Mouse (Mus musculus) myocyte (in vitro differentiated cells): ENCODE results near the gene Gm20388. TPM values are rescaled to one million over a fixed set of nuclear protein-coding genes. Genes with fewer than 3 reads are reported as not detected.

ENCODE experiments used
- H3K27me3 ChIP-seq: one replicate; pipeline ENCODE4 v1.6.1; 2011; ENCODE audit not compliant: control insufficient read depth, insufficient read depth, insufficient read length
- H3K36me3 ChIP-seq: one replicate; pipeline ENCODE4 v1.6.1; 2011; ENCODE audit not compliant: control insufficient read depth, insufficient read depth
- H3K4me2 ChIP-seq: one replicate; pipeline ENCODE4 v1.6.1; 2011; ENCODE audit warnings: low read depth, control low read depth
- H3K4me3 ChIP-seq: one replicate; pipeline ENCODE4 v1.5.1; 2011; ENCODE audit warnings: mild to moderate bottlenecking, control low read depth, moderate library complexity
- H3K79me2 ChIP-seq: one replicate; pipeline ENCODE4 v1.6.1; 2011; ENCODE audit not compliant: control insufficient read depth, insufficient read depth
- H3ac ChIP-seq: one replicate; pipeline ENCODE4 v1.6.1; 2011; ENCODE audit not compliant: control insufficient read depth, insufficient read length
- CEBPB ChIP-seq: IDR thresholded peaks from 2 replicates; pipeline ENCODE4 v1.6.1; 2011; ENCODE audit warnings: mild to moderate bottlenecking, moderate library complexity; ENCODE audit not compliant: poor library complexity, insufficient read depth, severe bottlenecking
- E2F4 ChIP-seq: IDR thresholded peaks from one replicate; pipeline ENCODE4 v1.6.1; 2011; ENCODE audit warnings: mild to moderate bottlenecking, control low read depth, moderate library complexity; ENCODE audit not compliant: insufficient read depth
- MAX ChIP-seq: IDR thresholded peaks from one replicate; pipeline ENCODE4 v1.6.1; 2011; ENCODE audit warnings: low read depth, mild to moderate bottlenecking, control low read depth
- MYOD1 ChIP-seq, 3 experiments: IDR thresholded peaks; one replicate each; pipeline ENCODE4 v1.6.1; 2011; ENCODE audit warnings: control low read depth in 2 of 3, low read depth in 2 of 3, mild to moderate bottlenecking in 2 of 3, moderate library complexity in 1 of 3; ENCODE audit not compliant: insufficient read length in 2 of 3, control insufficient read depth in 1 of 3
- MYOG ChIP-seq, 3 experiments: IDR thresholded peaks; one replicate each; pipeline ENCODE4 v1.6.1; 2011; ENCODE audit warnings: control low read depth in 2 of 3, low read depth in 2 of 3, mild to moderate bottlenecking in 2 of 3; ENCODE audit not compliant: insufficient read length in 2 of 3, control insufficient read depth in 1 of 3, insufficient read depth in 1 of 3
- POLR2A ChIP-seq: IDR thresholded peaks from one replicate; pipeline ENCODE4 v1.6.1; 2011; ENCODE audit warnings: low read depth, mild to moderate bottlenecking, control low read depth, moderate library complexity; ENCODE audit not compliant: insufficient read length
- POLR2AphosphoS2 ChIP-seq: IDR thresholded peaks from one replicate; pipeline ENCODE4 v1.6.1; 2011; ENCODE audit warnings: low read depth, control low read depth; ENCODE audit not compliant: insufficient read length
- REST ChIP-seq: IDR thresholded peaks from one replicate; pipeline ENCODE4 v1.6.1; 2011; ENCODE audit warnings: mild to moderate bottlenecking, control low read depth, moderate library complexity; ENCODE audit not compliant: insufficient read depth, insufficient read length
- SRF ChIP-seq: IDR thresholded peaks from one replicate; pipeline ENCODE4 v1.6.1; 2011; ENCODE audit warnings: low read depth; ENCODE audit not compliant: control insufficient read depth, insufficient read length
- TCF12 ChIP-seq: IDR thresholded peaks from one replicate; pipeline ENCODE4 v1.6.1; 2011; ENCODE audit warnings: mild to moderate bottlenecking, control low read depth; ENCODE audit not compliant: poor library complexity, insufficient read depth, severe bottlenecking
- TCF3 ChIP-seq: IDR thresholded peaks from one replicate; pipeline ENCODE4 v1.6.1; 2011; ENCODE audit warnings: low read depth, control low read depth; ENCODE audit not compliant: insufficient read length
- USF1 ChIP-seq: IDR thresholded peaks from one replicate; pipeline ENCODE4 v1.6.1; 2011; ENCODE audit warnings: low read depth, mild to moderate bottlenecking, control low read depth, moderate library complexity
- polyA plus RNA-seq: library from polyadenylated mRNA; unstranded; fragments of >200 nt; fragmentation: generic; extraction: Trizol; gene quantifications from one replicate; pipeline ENCODE4 v1.2.1, GENCODE M21; 2012; ENCODE audit warnings: missing spikeins

Gene Gm20388
- polyA plus RNA-seq, 1 experiment, result 15.3 TPM

- H3K36me3 ChIP-seq, result no peaks in the 10 kb centered on the region
Measured at GRCm38 (mm10) chr8:120888005-120888404, 977.4 kb downstream of the Gm20388 start.

DNA sequence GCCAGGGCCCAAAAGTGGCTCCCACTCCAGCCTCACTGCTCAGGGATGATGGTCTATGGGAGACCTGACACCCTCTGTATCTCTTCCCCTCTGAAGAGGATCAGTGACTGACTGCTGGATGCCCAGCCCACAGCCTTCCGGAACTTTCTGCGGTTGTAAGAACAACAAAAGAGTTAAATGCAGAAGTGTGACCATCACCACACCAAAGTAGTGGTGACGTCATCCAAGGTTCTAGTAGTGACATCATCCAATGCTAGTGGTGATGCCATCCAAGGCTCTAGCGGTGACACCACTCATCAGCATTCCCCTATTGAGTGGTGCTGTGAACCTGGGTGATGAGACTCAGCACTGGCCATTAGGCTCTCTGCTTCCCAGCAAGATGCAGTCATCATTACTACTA, 978.5 kb downstream of the Gm20388 start:
- no peak overlapping the region for H3K4me2 ChIP-seq
- no peak overlapping the region for H3K4me3 ChIP-seq
- no peak overlapping the region for H3ac ChIP-seq
- no peaks in the 10 kb centered on the region for H3K79me2 ChIP-seq
- no peaks in the 10 kb centered on the region for H3K36me3 ChIP-seq
- peaks cover 59% of the 10 kb centered on the region for H3K27me3 ChIP-seq
- no peak for TF ChIP-seq TCF3
- TF ChIP-seq POLR2A, result no peak
- no peak for TF ChIP-seq CEBPB
- TF ChIP-seq MAX, result no peak
- TF ChIP-seq REST, result no peak
- TF ChIP-seq MYOG (IDR thresholded peaks at IDR 0.05; ENCODE audit: control insufficient read depth in 1 of 3, insufficient read depth in 1 of 3, insufficient read length in 2 of 3, low read depth in 2 of 3), result no peak
- no peak for TF ChIP-seq TCF12
- no peak for TF ChIP-seq USF1
- TF ChIP-seq SRF, result no peak
- no peak for TF ChIP-seq MYOD1 (IDR thresholded peaks at IDR 0.05; ENCODE audit: control insufficient read depth in 1 of 3, insufficient read length in 2 of 3, low read depth in 2 of 3)
- no peak for TF ChIP-seq E2F4
- no peak for TF ChIP-seq POLR2AphosphoS2

More at GRCm38 (mm10) chr8:120888005-120888404, 977.4 kb downstream of the Gm20388 start:
- H3ac ChIP-seq, result no peak overlapping the region
- no peaks in the 10 kb centered on the region for H3K79me2 ChIP-seq
- TF ChIP-seq TCF12 (no peak), USF1 (no peak), CEBPB (no peak), MYOG (IDR thresholded peaks at IDR 0.05; ENCODE audit: control insufficient read depth in 1 of 3, insufficient read depth in 1 of 3, insufficient read length in 2 of 3, low read depth in 2 of 3) (no peak), POLR2AphosphoS2 (no peak), POLR2A (no peak), E2F4 (no peak), REST (no peak), MAX (no peak), TCF3 (no peak), SRF (no peak), MYOD1 (IDR thresholded peaks at IDR 0.05; ENCODE audit: control insufficient read depth in 1 of 3, insufficient read length in 2 of 3, low read depth in 2 of 3) (no peak)
- H3K4me3 ChIP-seq, result no peak overlapping the region
- no peak overlapping the region for H3K4me2 ChIP-seq
- H3K27me3 ChIP-seq, result peaks cover 58% of the 10 kb centered on the region

- H3K79me2 ChIP-seq, result no peaks in the 10 kb centered on the region
- no peaks in the 10 kb centered on the region for H3K36me3 ChIP-seq
- no peak for TF ChIP-seq POLR2A
- peaks cover 60% of the 10 kb centered on the region for H3K27me3 ChIP-seq
- H3ac ChIP-seq, result no peak overlapping the region
- no peak overlapping the region for H3K4me3 ChIP-seq
- H3K4me2 ChIP-seq, result no peak overlapping the region
Measured at GRCm38 (mm10) chr8:120890068-120890467, 979.4 kb downstream of the Gm20388 start.

GRCm38 (mm10) chr8:120895009-120895408, 984.4 kb downstream of the Gm20388 start:
- TF ChIP-seq TCF12, result no peak
- TF ChIP-seq POLR2A, result no peak
- no peak for TF ChIP-seq MAX
- Histone ChIP-seq H3K36me3 (no peaks in the 10 kb centered on the region), H3K27me3 (peaks cover 59% of the 10 kb centered on the region), H3K4me2 (no peak overlapping the region), H3K4me3 (no peak overlapping the region), H3ac (no peak overlapping the region), H3K79me2 (no peaks in the 10 kb centered on the region)

DNA sequence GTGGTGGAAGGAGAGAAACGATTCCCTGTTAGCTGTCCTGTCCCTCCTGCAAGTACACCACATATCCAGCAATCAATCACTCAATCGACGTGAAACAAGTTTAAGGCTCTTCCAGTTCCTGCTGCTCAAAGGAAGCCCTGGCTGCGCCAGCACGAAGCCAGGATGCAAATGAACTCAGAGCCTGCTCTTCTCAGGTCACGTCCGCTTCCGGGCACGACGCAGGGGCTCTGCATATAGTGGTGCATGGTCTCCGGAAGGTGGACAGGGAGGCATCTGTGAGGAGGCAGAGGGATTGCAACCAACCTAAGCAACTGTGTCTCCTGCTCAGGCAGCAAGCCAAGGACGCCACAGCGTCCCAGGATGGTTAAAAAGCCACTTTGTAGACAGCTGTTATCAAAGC, 985.0 kb downstream of the Gm20388 start:
- Histone ChIP-seq H3ac (no peak overlapping the region), H3K36me3 (no peaks in the 10 kb centered on the region), H3K79me2 (no peaks in the 10 kb centered on the region), H3K4me2 (no peak overlapping the region), H3K27me3 (peaks cover 58% of the 10 kb centered on the region), H3K4me3 (no peak overlapping the region)
- no peak for TF ChIP-seq TCF12
- no peak for TF ChIP-seq MYOG (IDR thresholded peaks at IDR 0.05; ENCODE audit: control insufficient read depth in 1 of 3, insufficient read depth in 1 of 3, insufficient read length in 2 of 3, low read depth in 2 of 3)
- TF ChIP-seq REST, result no peak
- TF ChIP-seq E2F4, result no peak
- no peak for TF ChIP-seq USF1
- no peak for TF ChIP-seq TCF3
- no peak for TF ChIP-seq POLR2A
- no peak for TF ChIP-seq CEBPB
- TF ChIP-seq MYOD1 (IDR thresholded peaks at IDR 0.05; ENCODE audit: control insufficient read depth in 1 of 3, insufficient read length in 2 of 3, low read depth in 2 of 3), result no peak
- no peak for TF ChIP-seq POLR2AphosphoS2
